Mouse (Mus musculus): ENCODE data around the gene Ogfod3. TPM values are rescaled to one million over a fixed set of nuclear protein-coding genes. Genes with fewer than 3 reads are reported as not detected.

Ogfod3 gene
- 6.2 and 7.8 TPM in 2 replicates for polyA plus RNA-seq (2012; rRNA removed)

DNA sequence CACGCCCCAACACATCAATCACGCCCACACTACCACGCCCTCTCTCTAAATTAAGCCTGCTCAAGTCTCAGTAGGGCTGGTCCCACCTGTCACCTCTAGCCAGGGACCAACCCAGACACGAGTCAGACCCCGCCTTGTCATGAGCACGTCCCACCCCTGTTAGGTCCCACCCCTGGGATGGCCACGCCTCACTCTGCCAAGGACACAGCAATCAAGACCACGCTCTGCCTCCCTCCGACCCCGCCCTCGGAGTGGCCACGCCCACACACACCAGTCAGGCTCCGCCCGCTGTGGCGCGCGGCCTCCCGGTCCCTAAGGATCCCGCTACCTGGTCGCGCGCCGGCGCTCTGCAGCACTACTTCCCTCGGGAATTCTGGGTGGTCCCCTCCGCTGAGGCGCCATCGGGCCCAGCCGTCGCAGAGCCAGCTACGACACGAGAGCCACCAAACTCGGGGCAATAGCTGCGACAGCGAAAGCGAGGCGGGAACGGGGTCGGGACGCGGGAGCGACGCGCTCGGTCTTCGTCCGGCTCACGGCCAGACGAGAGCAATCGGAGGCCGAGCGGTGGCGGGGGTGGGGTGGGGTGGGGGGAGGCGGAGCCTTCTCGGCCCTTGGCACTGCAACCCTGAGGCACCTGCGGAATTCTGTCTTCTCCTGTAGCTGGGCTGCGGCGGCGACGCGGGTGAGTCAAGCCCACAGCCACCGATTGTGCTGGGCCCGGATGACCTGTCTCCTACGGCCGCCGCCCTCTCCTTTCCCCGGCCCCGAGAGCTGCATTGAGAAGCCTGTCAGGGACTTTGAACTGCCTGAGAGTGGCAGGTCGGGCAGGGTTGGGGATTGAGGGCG lies at the start of gene Ogfod3, which contains the start of gene Hexdc:
Gene Ogfod3 (minus strand): TSS at position 551 of the 846 bp plus-strand sequence.
Gene Hexdc (plus strand): TSS at position 273 of the 846 bp plus-strand sequence.
- no peaks in the 10 kb centered on the region for H3K4me1 ChIP-seq (ENCODE audit: control insufficient read depth, insufficient read depth, low read length)
- 0 out of 2 replicates have a peak within 1 kb of the TSS, but pooled peaks have one; percentile 53 for H3K27ac ChIP-seq (ENCODE audit: insufficient read depth, low read length)
- TF ChIP-seq POLR2A (IDR thresholded peaks at IDR 0.05; ENCODE audit: extremely low read depth, insufficient read depth, low read length) = peak; percentile 65
- no peak for TF ChIP-seq CTCF (IDR thresholded peaks at IDR 0.05; ENCODE audit: extremely low read depth, insufficient read depth, low read length)
- peak within 1 kb of the TSS; percentile 78 for H3K4me3 ChIP-seq (ENCODE audit: insufficient read depth, low read length)

DNA sequence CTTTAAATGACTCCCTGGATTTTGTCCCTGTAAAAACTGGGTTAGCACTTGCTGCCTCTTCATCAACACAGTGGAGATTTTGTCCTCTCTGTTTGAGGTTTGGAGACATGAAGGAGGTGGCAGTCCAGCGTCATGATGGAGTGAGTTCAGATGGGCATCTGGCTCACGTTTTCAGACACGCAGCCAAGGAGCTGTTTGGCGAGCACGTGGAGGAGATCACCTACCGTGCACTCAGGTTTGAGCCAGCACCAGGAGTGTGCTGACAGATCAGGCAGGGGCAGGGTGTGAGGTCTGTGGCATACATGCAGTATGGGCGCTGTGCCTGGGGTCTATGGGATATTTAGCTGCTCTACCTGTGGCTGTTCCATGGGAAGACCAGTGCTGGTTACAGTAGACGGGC lies 45.7 kb upstream of the Ogfod3 start:
- no peak overlapping the region for H3K27ac ChIP-seq (ENCODE audit: insufficient read depth, low read length)
- TF ChIP-seq CTCF (IDR thresholded peaks at IDR 0.05; ENCODE audit: extremely low read depth, insufficient read depth, low read length) (no peak), POLR2A (IDR thresholded peaks at IDR 0.05; ENCODE audit: extremely low read depth, insufficient read depth, low read length) (no peak)
- no peaks in the 10 kb centered on the region for H3K4me1 ChIP-seq (ENCODE audit: control insufficient read depth, insufficient read depth, low read length)
- H3K4me3 ChIP-seq (ENCODE audit: insufficient read depth, low read length) = no peak overlapping the region

DNA sequence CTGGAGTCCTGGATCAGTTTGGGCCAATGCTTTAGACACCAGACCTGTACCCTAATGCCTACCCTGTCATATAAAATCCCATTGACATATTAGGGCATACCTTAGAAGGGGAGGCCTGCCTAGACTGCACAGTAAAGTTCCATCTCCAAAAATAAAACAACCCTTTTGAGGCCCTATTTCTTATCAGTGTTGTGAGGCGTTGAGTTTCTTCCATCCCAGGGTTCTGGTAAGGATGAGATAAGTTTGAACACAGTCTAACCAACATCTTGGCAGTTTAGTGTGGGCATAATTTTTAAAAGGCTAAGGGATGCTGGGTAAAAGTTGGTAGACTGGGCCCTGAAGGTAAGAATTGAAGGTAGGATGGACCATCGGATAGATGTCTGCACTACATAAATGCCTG lies 35.2 kb upstream of the Ogfod3 start:
- TF ChIP-seq POLR2A (IDR thresholded peaks at IDR 0.05; ENCODE audit: extremely low read depth, insufficient read depth, low read length) = no peak
- TF ChIP-seq CTCF (IDR thresholded peaks at IDR 0.05; ENCODE audit: extremely low read depth, insufficient read depth, low read length) = no peak
- Histone ChIP-seq H3K27ac (ENCODE audit: insufficient read depth, low read length) (no peak overlapping the region), H3K4me3 (ENCODE audit: insufficient read depth, low read length) (no peak overlapping the region), H3K4me1 (ENCODE audit: control insufficient read depth, insufficient read depth, low read length) (peaks cover 2% of the 10 kb centered on the region; the same call in 1 of the 2 replicates)

DNA sequence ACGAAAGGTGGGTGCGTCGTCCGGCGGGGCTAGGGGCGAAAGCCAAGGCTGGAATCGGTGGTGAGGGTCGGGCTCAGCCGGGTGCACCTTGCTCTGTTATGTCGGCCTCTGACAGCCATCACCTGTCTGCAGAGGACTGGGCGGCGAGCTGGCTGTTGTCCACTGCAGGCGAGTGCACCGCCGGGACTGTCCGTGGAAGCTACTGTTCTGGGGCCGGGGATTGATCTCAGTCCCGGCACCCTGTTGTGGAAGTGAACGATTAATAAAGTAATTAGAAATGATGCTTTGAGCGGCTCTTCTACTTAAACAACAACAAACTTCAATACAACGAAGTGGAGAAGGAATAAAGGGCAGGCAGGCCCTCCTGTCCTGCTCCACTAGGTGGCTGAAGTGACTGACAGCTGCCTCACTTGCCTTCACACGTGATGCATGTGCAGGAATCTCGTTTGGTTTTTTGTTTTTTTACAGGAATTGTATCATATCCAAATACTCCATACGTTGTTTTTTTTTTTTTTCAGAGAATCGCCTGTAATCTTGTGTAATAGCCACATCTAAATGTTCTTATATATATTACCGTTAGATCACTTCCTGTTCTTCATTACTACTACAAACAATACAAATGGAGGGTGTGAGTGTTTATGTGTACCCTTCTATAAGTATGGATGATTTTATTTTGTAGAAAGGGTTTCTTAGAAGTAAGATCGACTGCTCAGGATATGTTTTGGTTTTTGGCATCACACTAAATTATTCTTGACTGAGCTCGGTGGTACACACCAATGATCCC lies 33.0 kb upstream of the Ogfod3 start:
- TF ChIP-seq POLR2A (IDR thresholded peaks at IDR 0.05; ENCODE audit: extremely low read depth, insufficient read depth, low read length) = no peak
- TF ChIP-seq CTCF (IDR thresholded peaks at IDR 0.05; ENCODE audit: extremely low read depth, insufficient read depth, low read length) = peak; percentile 36; the same call in 1 of the 2 replicates
- Histone ChIP-seq H3K4me3 (ENCODE audit: insufficient read depth, low read length) (peak overlapping the region; percentile 77), H3K4me1 (ENCODE audit: control insufficient read depth, insufficient read depth, low read length) (peaks cover 2% of the 10 kb centered on the region; the same call in 1 of the 2 replicates), H3K27ac (ENCODE audit: insufficient read depth, low read length) (peak overlapping the region; percentile 30; the same call in 1 of the 2 replicates)

DNA sequence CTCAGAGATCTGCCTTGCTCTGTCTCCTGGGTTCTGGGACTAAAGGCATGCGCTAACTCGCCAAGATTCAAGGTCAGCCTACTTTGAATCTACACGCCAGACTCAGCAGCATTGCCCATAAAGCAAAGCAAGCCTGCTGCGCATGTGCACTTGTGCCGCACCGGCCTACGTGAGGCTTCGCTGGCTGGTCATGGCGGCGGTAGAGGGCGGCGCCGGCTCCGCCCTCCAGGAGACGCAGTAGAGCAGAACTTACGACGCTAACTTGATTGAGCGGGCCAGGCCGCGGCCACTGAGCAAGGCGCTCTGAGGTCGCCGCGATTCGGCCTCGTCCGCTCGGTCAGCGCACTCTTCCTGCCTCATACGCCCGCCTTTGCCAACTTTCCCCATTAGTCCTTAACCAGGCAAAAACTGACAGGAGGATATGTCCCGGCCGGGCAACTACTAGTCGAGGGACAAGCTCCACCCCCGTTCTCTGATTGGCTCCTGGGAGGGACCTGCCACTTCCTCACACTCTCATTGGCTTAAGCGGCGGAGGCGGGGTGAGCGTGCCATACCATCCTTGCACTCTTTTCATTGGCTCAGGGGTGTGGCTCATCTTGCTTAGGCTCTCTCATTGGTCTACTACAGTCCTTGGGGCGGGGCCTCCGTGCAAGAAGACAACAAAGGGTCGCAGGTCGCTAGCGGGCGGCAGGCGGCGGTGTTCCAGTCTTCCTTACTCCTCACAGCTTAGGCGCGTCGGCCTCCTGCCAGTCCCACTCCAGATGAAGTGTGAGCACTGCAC lies 32.2 kb upstream of the Ogfod3 start, which contains the start of gene Narf:
Gene Narf (plus strand): TSS at position 690 of the 781 bp plus-strand sequence.
- peaks cover 1% of the 10 kb centered on the region; the same call in 1 of the 2 replicates for H3K4me1 ChIP-seq (ENCODE audit: control insufficient read depth, insufficient read depth, low read length)
- TF ChIP-seq POLR2A (IDR thresholded peaks at IDR 0.05; ENCODE audit: extremely low read depth, insufficient read depth, low read length) (peak; percentile 94), CTCF (IDR thresholded peaks at IDR 0.05; ENCODE audit: extremely low read depth, insufficient read depth, low read length) (0 out of 2 replicates have a peak, but pooled peaks have one; percentile 26)
- H3K4me3 ChIP-seq (ENCODE audit: insufficient read depth, low read length) = peak within 1 kb of the TSS; percentile 77
- peak within 1 kb of the TSS; percentile 82 for H3K27ac ChIP-seq (ENCODE audit: insufficient read depth, low read length)

DNA sequence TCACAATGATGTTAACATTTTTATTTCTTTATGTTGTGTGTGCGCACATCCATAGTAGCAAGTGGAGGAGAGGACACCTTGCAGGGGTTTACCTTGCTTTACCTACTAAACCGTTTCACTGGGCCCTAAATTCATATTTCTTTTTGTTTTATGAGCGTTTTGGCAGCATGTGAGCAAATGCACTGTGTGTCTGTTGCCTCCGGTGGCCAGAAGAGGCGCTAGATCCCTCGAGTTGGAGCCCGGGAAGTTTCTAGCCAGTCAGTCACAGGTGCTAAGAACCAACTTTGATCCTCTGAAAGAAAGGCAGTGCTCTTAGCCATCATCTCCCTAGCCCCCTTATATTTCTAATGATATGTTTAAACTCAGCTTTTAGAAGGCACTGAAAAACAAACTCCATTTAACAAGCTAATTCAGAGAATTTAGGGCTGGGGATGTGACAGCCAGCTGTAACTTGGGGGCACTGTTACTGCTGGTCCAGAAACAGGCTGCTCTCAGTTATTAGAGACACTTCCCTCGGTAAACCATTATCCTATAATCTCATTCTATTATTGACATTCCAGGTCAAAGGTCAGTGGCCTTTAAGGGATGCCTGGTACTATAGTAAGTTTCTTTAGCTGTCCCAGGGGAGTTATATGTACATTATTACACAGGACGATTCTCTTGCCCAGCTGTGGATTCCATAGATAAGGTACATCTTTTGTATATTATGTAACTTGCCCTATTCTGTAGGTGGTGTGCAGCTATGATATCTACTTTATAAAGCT lies 31.1 kb upstream of the Ogfod3 start:
- H3K27ac ChIP-seq (ENCODE audit: insufficient read depth, low read length) = no peak overlapping the region

DNA sequence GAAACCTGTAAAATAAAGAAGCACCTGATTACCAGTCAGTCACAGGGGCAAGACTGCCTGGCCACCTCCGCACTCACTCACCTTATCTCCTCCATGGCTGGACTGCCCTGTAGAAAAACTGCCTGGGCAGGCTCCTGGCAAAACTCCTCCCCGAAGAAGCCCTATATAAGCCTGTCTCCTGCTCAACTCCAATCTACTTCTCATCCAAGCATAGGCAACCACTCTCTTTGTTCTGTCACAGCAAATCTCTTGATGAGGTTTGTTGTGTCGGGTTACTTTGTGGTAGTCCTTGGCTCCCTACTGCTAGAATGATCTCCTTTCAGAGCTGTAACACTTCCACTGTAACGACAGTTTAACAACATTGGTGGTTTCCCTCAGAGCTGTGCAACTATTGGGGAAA lies 28.2 kb upstream of the Ogfod3 start:
- H3K27ac ChIP-seq (ENCODE audit: insufficient read depth, low read length) = no peak overlapping the region
- no peak overlapping the region for H3K4me3 ChIP-seq (ENCODE audit: insufficient read depth, low read length)
- H3K4me1 ChIP-seq (ENCODE audit: control insufficient read depth, insufficient read depth, low read length) = peaks cover 3% of the 10 kb centered on the region; the same call in 1 of the 2 replicates
- TF ChIP-seq POLR2A (IDR thresholded peaks at IDR 0.05; ENCODE audit: extremely low read depth, insufficient read depth, low read length) (no peak), CTCF (IDR thresholded peaks at IDR 0.05; ENCODE audit: extremely low read depth, insufficient read depth, low read length) (no peak)

More for the DNA sequence above, 31.1 kb upstream of the Ogfod3 start:
- TF ChIP-seq POLR2A (IDR thresholded peaks at IDR 0.05; ENCODE audit: extremely low read depth, insufficient read depth, low read length) (no peak), CTCF (IDR thresholded peaks at IDR 0.05; ENCODE audit: extremely low read depth, insufficient read depth, low read length) (peak; percentile 31; the same call in 1 of the 2 replicates)
- Histone ChIP-seq H3K4me3 (ENCODE audit: insufficient read depth, low read length) (no peak overlapping the region), H3K4me1 (ENCODE audit: control insufficient read depth, insufficient read depth, low read length) (no peaks in the 10 kb centered on the region)

DNA sequence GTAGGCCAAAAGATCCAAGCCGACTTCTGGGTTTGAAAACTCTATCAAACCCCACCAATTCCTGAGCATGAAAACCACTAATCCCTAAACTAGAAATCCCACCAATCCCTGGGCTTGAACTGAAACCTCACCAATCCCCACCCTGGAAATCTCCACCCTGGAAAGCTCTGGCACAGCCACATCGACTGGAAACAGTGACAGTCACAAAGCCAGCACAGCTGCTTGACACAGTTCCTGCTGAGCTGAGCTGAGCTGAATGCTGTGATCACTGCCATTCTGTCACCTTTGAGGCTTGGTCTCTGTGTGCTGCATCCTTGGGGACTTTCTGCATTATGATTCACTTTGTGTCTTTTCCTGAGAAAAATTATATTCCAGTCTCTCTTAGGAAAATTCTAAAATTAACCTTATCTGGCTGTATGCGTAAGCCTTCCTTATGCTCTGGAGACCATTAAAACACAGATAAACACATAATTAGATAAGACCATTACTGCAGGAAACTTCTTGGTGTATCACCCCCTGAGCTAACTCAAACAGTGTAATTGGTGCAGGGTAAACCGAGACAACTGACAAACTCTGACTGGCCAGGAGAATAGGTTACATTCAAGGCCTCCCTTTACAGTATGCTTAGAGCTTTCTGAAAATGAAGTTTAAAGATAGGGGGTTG lies 27.2 kb upstream of the Ogfod3 start:
- H3K4me1 ChIP-seq (ENCODE audit: control insufficient read depth, insufficient read depth, low read length) = peaks cover 5% of the 10 kb centered on the region; the same call in 1 of the 2 replicates
- no peak for TF ChIP-seq CTCF (IDR thresholded peaks at IDR 0.05; ENCODE audit: extremely low read depth, insufficient read depth, low read length)
- no peak for TF ChIP-seq POLR2A (IDR thresholded peaks at IDR 0.05; ENCODE audit: extremely low read depth, insufficient read depth, low read length)
- no peak overlapping the region for H3K4me3 ChIP-seq (ENCODE audit: insufficient read depth, low read length)
- H3K27ac ChIP-seq (ENCODE audit: insufficient read depth, low read length) = no peak overlapping the region
